Mouse (Mus musculus) lung, adult 18-20 months (tissue): Measurements from ENCODE around the gene Snx18.

Experiments used
- DNase-seq, 2 experiments: peaks; one replicate each; pipeline ENCODE4 v3.0.0; 2022; ENCODE audit warnings: mixed read lengths in 2 of 2

Gene Snx18

DNA sequence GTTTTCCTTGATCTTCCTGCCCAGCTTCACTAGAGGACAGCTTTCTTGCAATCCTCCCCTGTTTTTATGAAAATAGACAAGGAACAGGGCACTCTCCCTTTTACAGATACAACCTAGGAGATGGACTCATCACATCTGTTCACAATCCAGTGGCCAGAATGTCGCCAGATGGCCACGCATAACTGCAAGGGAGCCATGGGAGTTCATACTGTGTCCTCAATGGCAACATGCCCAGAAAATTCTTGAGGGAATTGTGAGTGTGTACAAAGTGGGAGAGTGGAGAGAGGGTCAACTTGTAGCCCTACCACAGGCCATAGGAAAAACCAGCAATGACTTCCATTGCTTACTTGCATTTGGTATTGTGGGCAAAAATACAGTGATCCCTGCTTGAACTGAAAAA lies 63.1 kb downstream of the Snx18 start:
- peak in 1 of 2 experiments; percentile 26 for DNase-seq

DNA sequence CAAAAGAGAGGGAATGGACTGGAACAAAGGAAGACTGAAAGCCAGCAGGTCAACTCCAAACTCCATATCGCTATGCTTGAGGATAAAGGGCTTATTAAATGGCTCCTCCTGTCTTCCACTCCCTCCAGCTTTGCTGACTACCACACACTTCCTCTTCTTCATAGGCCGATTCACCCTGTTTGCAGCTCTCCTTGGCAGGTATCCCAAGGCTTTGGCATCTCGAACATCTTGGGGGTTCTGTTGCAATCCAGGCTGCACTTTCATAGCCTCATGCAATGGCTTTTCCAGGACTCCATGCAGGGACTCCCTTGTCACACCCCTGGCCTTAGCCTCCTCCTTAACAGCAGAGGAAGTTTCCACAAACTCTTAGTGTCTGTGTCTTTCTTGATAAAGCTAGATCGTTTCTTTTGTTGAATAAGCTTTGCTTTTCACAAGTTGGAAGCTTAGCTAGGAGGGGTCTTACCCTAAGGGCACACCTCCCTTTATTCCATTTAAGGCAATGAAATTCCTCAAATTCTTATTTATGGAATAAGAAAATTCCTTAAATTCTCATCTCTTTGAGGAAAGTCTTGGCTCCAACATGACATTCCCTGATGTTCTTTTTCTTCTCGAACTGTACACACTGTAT lies 64.6 kb downstream of the Snx18 start:
- peak in 1 of 2 experiments; percentile 25 for DNase-seq

- no peak for DNase-seq
Measured at GRCm38 (mm10) chr13:113552341-113552740, 66.0 kb downstream of the Snx18 start.

- peak; percentile 17 to 44 for DNase-seq
Measured at GRCm38 (mm10) chr13:113550866-113551565, 67.3 kb downstream of the Snx18 start.

GRCm38 (mm10) chr13:113549021-113549420 lies 69.3 kb downstream of the Snx18 start:
- DNase-seq = no peak

GRCm38 (mm10) chr13:113547807-113548426 lies 70.4 kb downstream of the Snx18 start:
- DNase-seq = no peak

GRCm38 (mm10) chr13:113542374-113542773 lies 76.0 kb downstream of the Snx18 start:
- no peak for DNase-seq
